Mouse (Mus musculus): Measurements from ENCODE around the gene Esam. TPM values are rescaled to one million over a fixed set of nuclear protein-coding genes. Genes with fewer than 3 reads are reported as not detected.

Gene Esam
- polyA plus RNA-seq, 1 experiment, result 13.6 TPM

DNA sequence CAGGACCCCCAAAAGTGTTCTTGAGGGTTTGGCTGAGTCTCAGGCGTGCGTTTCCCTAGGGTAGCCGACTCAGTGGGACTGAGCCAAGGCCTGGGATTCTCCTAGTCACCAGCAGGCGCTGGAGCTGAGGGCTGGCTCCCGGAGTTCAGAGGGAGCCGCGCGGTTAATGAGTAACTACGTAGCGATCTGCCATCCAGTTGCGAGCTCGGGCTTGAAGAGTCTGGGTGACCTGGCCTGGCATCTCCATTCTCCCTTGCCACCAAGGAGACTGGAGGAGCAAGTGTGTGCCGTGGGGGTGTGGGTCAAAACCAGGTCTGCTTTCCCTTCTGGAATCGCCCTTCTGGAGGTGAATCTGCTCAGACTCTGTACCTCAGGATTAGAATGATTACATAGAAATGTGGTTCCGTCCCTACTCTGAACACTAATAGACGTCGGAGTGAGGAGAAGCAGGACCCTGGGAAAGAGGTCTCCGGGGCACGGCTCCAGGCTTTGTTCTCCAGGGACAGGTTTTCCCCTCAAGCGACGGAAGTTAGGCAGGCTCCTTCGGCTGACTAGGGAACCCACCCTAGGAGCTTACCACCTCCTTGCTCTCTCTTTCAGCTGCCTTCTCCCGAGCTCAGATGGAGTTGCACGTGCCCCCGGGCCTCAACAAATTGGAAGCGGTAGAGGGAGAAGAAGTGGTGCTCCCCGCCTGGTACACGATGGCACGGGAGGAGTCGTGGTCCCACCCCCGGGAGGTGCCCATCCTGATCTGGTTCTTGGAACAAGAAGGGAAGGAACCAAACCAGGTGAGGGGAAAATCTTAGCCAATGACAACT is 3.2 kb downstream of the Esam start:
- Histone ChIP-seq H3K4me3 (ENCODE audit: low read depth, low read length) (peak overlapping the region; percentile 59), H3K27ac (ENCODE audit: insufficient read depth, low read depth, low read length) (peak overlapping the region; percentile 51), H3K36me3 (ENCODE audit: control insufficient read depth, insufficient read depth, low read length) (no peaks in the 10 kb centered on the region), H3K4me1 (ENCODE audit: control insufficient read depth, insufficient read depth, insufficient read length, low read length) (peaks cover 8% of the 10 kb centered on the region), H3K27me3 (ENCODE audit: control insufficient read depth, insufficient read depth, low read length) (0 out of 2 replicates have a peak, but pooled peaks cover 3% of the 10 kb centered on the region)
- 3% methylated on average over 31 of the region's 31 CpGs for WGBS
- TF ChIP-seq POLR2A (IDR thresholded peaks at IDR 0.05; ENCODE audit: low read depth, low read length), result no peak; the same call in 1 of the 2 replicates
- TF ChIP-seq CTCF (IDR thresholded peaks at IDR 0.05; ENCODE audit: extremely low read depth, insufficient read length, insufficient replicate concordance, low read depth, low read length), result peak; percentile 53; the same call in 1 of the 2 replicates

DNA sequence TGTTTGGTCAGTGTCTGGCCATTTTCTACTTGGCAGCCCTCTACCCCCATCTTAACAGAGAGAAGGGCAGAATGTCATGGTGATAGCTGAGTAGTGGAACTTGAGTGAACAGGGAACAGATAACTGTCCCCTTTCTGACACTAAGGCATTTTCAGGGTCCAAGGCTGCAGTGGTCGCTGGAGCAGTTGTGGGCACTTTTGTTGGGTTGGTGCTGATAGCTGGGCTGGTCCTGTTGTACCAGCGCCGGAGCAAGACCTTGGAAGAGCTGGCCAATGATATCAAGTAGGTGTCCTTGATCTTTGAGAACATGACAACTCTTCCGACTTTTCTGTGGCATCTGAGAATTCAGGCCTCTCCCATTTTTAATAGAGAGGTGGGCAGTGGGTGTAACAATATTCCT is 9.0 kb downstream of the Esam start:
- WGBS, result 85% methylated on average over 4 of the region's 4 CpGs
- H3K36me3 ChIP-seq (ENCODE audit: control insufficient read depth, insufficient read depth, low read length), result no peaks in the 10 kb centered on the region

DNA sequence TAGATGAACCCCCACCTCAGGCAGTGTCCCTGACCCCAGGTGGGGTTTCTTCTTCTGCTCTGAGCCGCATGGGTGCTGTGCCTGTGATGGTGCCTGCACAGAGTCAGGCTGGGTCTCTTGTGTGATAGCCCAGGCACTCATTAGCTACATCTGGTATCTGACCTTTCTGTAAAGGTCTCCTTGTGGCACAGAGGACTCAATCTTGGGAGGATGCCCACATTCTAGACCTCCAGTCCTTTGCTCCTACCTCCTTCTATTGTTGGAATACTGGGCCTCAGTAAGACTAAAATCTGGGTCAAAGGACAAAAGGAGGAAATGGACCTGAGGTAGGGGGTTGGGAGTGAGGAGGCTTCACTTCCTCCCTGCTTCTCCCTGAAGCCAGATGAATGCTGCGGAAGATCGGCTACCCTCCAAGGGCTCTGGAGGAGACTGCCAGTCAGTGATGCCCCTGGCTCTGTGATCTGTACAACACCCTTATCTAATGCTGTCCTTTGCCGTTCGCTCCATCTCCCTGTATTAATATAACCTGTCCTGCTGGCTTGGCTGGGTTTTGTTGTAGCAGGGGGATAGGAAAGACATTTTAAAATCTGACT is 9.9 kb downstream of the Esam start:
- H3K27me3 ChIP-seq (ENCODE audit: control insufficient read depth, insufficient read depth, low read length), result no peaks in the 10 kb centered on the region
- TF ChIP-seq POLR2A (IDR thresholded peaks at IDR 0.05; ENCODE audit: low read depth, low read length) (no peak), CTCF (IDR thresholded peaks at IDR 0.05; ENCODE audit: extremely low read depth, insufficient read length, insufficient replicate concordance, low read depth, low read length) (no peak)
- 82% methylated on average over 5 of the region's 5 CpGs for WGBS

More for the DNA sequence above, 9.0 kb downstream of the Esam start:
- Histone ChIP-seq H3K27me3 (ENCODE audit: control insufficient read depth, insufficient read depth, low read length) (no peaks in the 10 kb centered on the region), H3K27ac (ENCODE audit: insufficient read depth, low read depth, low read length) (no peak overlapping the region), H3K4me1 (ENCODE audit: control insufficient read depth, insufficient read depth, insufficient read length, low read length) (no peaks in the 10 kb centered on the region), H3K4me3 (ENCODE audit: low read depth, low read length) (no peak overlapping the region)
- TF ChIP-seq POLR2A (IDR thresholded peaks at IDR 0.05; ENCODE audit: low read depth, low read length) (no peak), CTCF (IDR thresholded peaks at IDR 0.05; ENCODE audit: extremely low read depth, insufficient read length, insufficient replicate concordance, low read depth, low read length) (no peak)

DNA sequence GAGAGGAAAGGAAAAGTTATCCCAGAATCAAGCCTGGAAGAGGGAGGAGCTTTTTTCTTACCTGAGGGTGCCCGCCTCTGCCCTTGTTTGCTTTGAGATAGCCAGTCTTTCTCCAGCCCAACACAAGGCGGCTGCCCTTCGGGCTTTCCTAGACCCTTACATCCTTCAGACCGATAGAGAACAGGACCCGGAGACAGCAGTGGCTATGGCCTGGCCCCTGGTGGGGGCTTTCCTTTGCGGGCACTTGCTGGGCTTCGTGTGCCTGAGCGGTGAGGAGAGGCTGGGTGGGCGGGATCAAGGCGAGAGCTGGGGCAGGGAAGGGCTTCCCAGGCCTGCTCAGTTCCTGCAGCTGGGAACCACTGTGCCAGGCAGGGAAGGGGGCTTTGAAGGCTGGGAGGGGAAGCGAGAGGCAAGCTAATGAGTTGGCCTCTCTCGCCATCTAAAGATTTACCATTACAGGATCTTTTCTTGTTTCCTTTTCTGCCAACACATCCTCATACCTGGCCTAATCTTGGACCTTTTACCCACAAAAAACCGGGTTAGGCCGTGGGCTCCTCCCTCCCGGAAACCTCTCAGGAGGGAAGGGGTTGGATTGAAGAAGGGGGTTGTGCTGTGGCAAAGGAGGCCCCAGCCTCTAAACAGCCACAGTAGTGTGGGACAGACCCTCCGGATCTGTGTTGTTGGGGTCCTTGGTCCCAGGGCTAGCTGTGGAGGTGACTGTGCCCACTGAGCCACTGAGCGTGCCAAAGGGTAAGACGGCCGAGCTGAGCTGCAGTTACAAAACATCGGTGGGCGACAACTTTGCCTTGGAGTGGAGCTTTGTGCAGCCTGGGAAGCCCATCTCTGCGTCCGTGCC is 11.5 kb downstream of the Esam start, which contains the start of gene Vsig2:
Gene Vsig2 (plus strand): TSS at position 86 of the 856 bp plus-strand sequence.
- TF ChIP-seq POLR2A (IDR thresholded peaks at IDR 0.05; ENCODE audit: low read depth, low read length) (no peak), CTCF (IDR thresholded peaks at IDR 0.05; ENCODE audit: extremely low read depth, insufficient read length, insufficient replicate concordance, low read depth, low read length) (no peak)
- WGBS, result 62% methylated on average over 23 of the region's 23 CpGs

More for the DNA sequence above, 9.9 kb downstream of the Esam start:
- Histone ChIP-seq H3K4me1 (ENCODE audit: control insufficient read depth, insufficient read depth, insufficient read length, low read length) (no peaks in the 10 kb centered on the region), H3K36me3 (ENCODE audit: control insufficient read depth, insufficient read depth, low read length) (no peaks in the 10 kb centered on the region), H3K4me3 (ENCODE audit: low read depth, low read length) (no peak overlapping the region), H3K27ac (ENCODE audit: insufficient read depth, low read depth, low read length) (no peak overlapping the region)

DNA sequence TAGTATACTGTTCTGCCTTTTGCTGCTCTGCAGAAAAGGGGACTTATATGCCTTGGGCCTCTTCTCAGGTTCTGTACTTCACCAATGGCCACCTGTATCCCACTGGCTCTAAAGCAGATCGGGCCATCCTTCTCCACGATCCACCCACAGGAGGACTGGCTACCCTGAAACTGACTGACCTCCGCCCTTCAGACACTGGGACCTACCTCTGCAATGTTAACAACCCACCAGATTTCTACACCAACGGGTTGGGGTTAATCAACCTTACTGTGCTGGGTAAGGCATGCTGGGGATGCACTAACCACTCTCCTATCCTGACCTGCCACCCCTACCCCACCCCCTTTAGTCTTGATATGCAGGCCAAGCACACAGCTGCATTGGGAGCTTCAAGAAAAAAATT is 12.3 kb downstream of the Esam start:
- H3K4me1 ChIP-seq (ENCODE audit: control insufficient read depth, insufficient read depth, insufficient read length, low read length), result 0 out of 2 replicates have a peak, but pooled peaks cover 2% of the 10 kb centered on the region
- no peak overlapping the region for H3K4me3 ChIP-seq (ENCODE audit: low read depth, low read length)
- H3K27ac ChIP-seq (ENCODE audit: insufficient read depth, low read depth, low read length), result no peak overlapping the region
- H3K27me3 ChIP-seq (ENCODE audit: control insufficient read depth, insufficient read depth, low read length), result no peaks in the 10 kb centered on the region
- WGBS, result 89% methylated on average over 4 of the region's 4 CpGs
- no peak for TF ChIP-seq CTCF (IDR thresholded peaks at IDR 0.05; ENCODE audit: extremely low read depth, insufficient read length, insufficient replicate concordance, low read depth, low read length)
- TF ChIP-seq POLR2A (IDR thresholded peaks at IDR 0.05; ENCODE audit: low read depth, low read length), result no peak
- H3K36me3 ChIP-seq (ENCODE audit: control insufficient read depth, insufficient read depth, low read length), result no peaks in the 10 kb centered on the region

More for the DNA sequence above, 11.5 kb downstream of the Esam start, which contains the start of gene Vsig2:
- no peaks in the 10 kb centered on the region for H3K36me3 ChIP-seq (ENCODE audit: control insufficient read depth, insufficient read depth, low read length)
- H3K4me3 ChIP-seq (ENCODE audit: low read depth, low read length), result no peak within 1 kb of the TSS
- no peaks in the 10 kb centered on the region for H3K27me3 ChIP-seq (ENCODE audit: control insufficient read depth, insufficient read depth, low read length)
- H3K4me1 ChIP-seq (ENCODE audit: control insufficient read depth, insufficient read depth, insufficient read length, low read length), result no peaks in the 10 kb centered on the region
- no peak within 1 kb of the TSS for H3K27ac ChIP-seq (ENCODE audit: insufficient read depth, low read depth, low read length)

DNA sequence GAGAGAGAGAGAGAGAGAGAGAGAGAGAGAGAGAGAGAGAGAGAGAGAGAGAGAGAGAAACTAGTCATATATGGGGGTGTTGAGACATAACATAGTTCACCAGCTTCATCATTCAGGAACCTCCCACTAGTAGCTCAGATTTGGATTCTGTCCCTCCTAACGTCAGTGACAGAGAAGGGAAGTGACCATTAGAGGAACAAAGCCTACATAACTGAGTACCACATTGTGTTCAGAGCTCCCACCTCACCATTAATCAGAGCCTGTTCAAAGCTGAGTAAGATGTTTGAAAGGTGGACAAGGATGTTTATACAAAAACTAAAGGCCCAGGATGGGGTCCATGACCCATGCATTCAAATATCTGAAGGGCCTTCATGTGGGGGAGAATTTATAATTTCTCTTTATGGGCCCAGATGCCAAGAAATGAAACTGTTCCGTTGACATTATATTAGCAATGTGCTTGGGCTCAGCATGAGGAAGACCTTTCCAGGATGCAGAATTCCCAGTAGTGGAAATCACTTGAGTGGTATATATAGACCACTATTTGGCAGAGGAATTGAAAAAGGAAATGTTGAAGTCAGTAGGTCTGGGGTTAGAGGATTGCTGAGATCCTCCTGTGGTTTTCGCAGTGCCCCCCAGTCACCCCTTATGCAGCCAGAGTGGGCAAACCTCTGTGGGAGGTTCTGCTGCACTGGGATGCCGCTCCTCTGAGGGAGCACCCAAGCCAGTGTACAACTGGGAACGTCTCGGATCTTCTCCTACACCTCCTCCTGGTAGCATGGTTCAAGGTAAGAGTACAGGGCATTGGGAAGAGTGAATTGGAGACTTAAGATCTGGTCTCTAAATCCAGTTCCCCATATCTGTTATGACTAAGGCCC is 13.1 kb downstream of the Esam start:
- Histone ChIP-seq H3K36me3 (ENCODE audit: control insufficient read depth, insufficient read depth, low read length) (no peaks in the 10 kb centered on the region), H3K27ac (ENCODE audit: insufficient read depth, low read depth, low read length) (no peak overlapping the region), H3K4me1 (ENCODE audit: control insufficient read depth, insufficient read depth, insufficient read length, low read length) (0 out of 2 replicates have a peak, but pooled peaks cover 3% of the 10 kb centered on the region), H3K4me3 (ENCODE audit: low read depth, low read length) (no peak overlapping the region), H3K27me3 (ENCODE audit: control insufficient read depth, insufficient read depth, low read length) (no peaks in the 10 kb centered on the region)
- TF ChIP-seq CTCF (IDR thresholded peaks at IDR 0.05; ENCODE audit: extremely low read depth, insufficient read length, insufficient replicate concordance, low read depth, low read length) (no peak), POLR2A (IDR thresholded peaks at IDR 0.05; ENCODE audit: low read depth, low read length) (no peak)
- 85% methylated on average over 6 of the region's 6 CpGs for WGBS
